Mouse (Mus musculus) adrenal gland, postnatal 25 days (tissue): ENCODE measurements around the gene Olfr1437. TPM values are rescaled to one million over a fixed set of nuclear protein-coding genes. Genes with fewer than 3 reads are reported as not detected.
A peak's percentile ranks its signal among the peaks of the same experiment; 100 is the strongest.
"Not testable (repeated sequence)": the region's sequence is repeated elsewhere in the genome, so short reads cannot be mapped to it uniquely, and the experiment has no call there.

ENCODE experiments used
- DNase-seq: peaks from one replicate; pipeline ENCODE4 v3.0.0; 2021; ENCODE audit warnings: mixed read lengths
- long read RNA-seq: library from polyadenylated mRNA; stranded (forward); transcript quantifications from one replicate; pipeline ENCODE4 v2.0.0, GENCODE M21; 2021
- total RNA-seq: library from RNA; stranded (reverse); gene quantifications from 2 replicates; pipeline ENCODE4 v1.2.3, GENCODE M21; 2021

Gene Olfr1437
- not detected in 2 replicates for total RNA-seq
- long read RNA-seq: 0 reads

DNA sequence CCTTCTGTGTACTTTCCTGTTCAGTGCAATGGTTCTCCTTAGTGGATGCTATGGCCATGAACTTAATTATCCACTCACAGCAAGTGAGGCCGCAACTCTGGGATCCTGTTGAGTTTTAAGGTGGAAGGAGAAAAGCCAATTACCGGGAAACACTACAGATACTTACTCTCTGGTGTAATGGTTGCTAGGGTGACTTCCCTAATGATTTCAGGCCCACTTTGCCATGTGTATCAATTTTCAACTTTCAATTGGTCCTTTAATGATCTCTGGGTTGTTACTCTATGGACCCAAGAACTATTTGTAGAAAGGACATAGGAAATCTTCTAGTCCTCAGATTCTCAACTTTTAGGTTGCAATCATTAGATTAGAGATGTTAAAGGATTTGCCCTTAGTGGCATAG lies at the start of gene Olfr1437:
Gene Olfr1437, minus strand, starts transcription at position 101 of the 400 bp plus-strand sequence.
- DNase-seq: no peak

- DNase-seq: peak; percentile 1
These were observed 49.6 kb upstream of the Olfr1437 start for GRCm38 (mm10) chr19:12374465-12375025.

DNA sequence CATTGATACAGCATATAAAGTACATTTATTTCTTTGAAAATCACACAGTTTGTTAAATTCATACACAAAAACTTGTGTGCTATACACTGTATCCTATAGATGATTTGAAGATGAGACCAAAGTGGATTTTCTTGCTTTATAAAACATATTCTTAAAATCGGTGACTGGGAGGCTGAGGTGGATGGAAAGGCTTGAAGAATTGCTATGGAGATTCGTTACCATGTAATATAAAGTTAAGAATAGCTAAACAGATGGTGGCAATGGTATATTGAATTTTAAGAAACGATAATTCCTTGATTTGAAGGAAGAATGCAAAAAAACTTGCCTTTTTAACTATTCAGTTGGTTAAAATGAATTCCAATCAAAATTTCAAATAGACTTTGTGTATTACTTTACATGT lies 48.1 kb upstream of the Olfr1437 start:
- DNase-seq: no peak

DNA sequence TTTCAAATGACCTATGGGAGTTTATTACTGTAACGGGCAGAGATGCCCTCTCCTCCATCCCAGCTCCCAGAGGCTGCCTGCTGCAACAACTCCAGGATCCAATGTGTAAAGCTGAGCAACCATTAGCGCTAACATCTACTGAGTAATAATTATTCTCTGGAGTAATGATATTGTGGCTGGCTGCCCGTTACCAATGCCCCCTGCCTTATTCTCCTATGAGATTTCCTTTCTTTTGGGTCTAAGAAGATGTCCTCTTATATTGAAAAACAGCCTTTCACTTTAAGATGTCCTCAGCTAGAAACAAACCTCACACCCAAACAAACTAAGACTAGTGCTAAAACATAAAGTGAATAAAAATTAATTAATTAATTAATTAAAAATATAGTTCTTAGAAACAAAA lies 10.9 kb upstream of the Olfr1437 start, which contains the start of gene Olfr1438-ps1:
Gene Olfr1438-ps1, minus strand, starts transcription at position 101 of the 400 bp plus-strand sequence.
- DNase-seq: no peak

GRCm38 (mm10) chr19:12299030-12299429 lies 25.9 kb downstream of the Olfr1437 start, which contains the start of gene Olfr1436:
Gene Olfr1436 (minus strand): TSS chr19:12299130.
- DNase-seq: not testable (repeated sequence)

DNA sequence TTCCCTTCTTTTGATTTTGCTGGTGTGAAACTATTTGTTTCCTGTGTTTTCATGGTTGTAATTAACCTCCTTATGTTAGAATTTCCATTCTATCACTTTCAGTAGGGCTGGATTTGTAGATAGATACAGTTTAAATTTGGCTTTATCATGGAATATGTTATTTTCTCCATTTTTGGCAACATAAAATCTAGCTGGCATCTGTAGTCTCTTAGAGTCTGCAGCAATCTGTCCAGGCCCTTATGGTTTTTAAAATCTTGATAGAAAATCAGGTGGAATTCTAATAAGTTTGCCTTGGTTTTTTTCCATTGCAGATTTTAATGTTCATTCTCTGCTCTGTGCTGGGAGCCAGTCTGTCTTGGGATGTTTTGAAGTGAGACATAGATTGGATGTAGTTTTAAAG lies 31.9 kb downstream of the Olfr1437 start:
- no peak for DNase-seq

DNA sequence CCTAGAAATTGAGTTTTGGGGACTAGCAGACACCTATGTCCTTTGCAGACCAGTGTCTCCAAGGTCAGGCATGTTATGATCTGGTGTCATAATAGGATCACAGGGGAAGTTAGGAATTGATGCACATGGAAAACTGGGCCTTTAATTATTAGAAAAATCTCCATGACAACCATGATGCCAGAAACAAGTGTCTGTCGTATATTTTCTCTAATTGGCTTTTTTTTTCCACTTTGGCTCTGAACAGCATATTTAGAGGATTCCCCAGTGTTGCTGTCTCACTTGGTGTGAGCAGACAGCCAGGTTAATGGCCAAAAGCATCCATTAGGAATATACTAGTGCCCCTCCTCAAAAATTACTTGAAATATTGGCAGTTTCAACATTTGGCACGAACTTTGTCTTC lies 45.3 kb downstream of the Olfr1437 start, which contains the start of gene Olfr1434:
Gene Olfr1434, plus strand, starts transcription at position 301 of the 400 bp plus-strand sequence.
- no peak for DNase-seq

Other genes starting within 250 kb of the Olfr1437 start
- not detected in 2 replicates for gene Olfr1425, start 247.4 kb downstream of the Olfr1437 start, total RNA-seq
- not detected in 2 replicates for gene Olfr1426, start 233.1 kb downstream of the Olfr1437 start, total RNA-seq
- gene Olfr1427, start 221.8 kb downstream of the Olfr1437 start, total RNA-seq: not detected in 2 replicates
- gene Olfr1428, start 209.2 kb downstream of the Olfr1437 start, total RNA-seq: not detected in 2 replicates
- gene Olfr76, start 201.9 kb downstream of the Olfr1437 start, total RNA-seq: not detected in 2 replicates
- not detected in 2 replicates for gene Olfr1555-ps1, start 155.0 kb downstream of the Olfr1437 start, total RNA-seq
- not detected in 2 replicates for gene Olfr1431, start 124.5 kb downstream of the Olfr1437 start, total RNA-seq
- not detected in 2 replicates for gene Olfr1432, start 92.5 kb downstream of the Olfr1437 start, total RNA-seq
- not detected in 2 replicates for gene Olfr262, start 83.4 kb downstream of the Olfr1437 start, total RNA-seq
- gene Olfr235, start 64.1 kb downstream of the Olfr1437 start, total RNA-seq: not detected in 2 replicates
- not detected in 2 replicates for gene Olfr1434, start 45.2 kb downstream of the Olfr1437 start, total RNA-seq
- gene Olfr1436, start 26.0 kb downstream of the Olfr1437 start, total RNA-seq: not detected in 2 replicates
- not detected in 2 replicates for gene Olfr1438-ps1, start 10.8 kb upstream of the Olfr1437 start, total RNA-seq
- gene Olfr1440, start 62.2 kb upstream of the Olfr1437 start, total RNA-seq: not detected in 2 replicates
- not detected in 2 replicates for gene Olfr1441, start 92.3 kb upstream of the Olfr1437 start, total RNA-seq
- not detected in 2 replicates for gene Pfpl, start 102.8 kb upstream of the Olfr1437 start, total RNA-seq
- gene Mpeg1, start 135.7 kb upstream of the Olfr1437 start, total RNA-seq: 12.4 and 16.5 TPM in 2 replicates
- gene Dtx4, start 176.4 kb upstream of the Olfr1437 start, total RNA-seq: 14.9 and 15.1 TPM in 2 replicates
- gene Fam111a, start 220.6 kb upstream of the Olfr1437 start, total RNA-seq: 6.3 and 6.7 TPM in 2 replicates